Mouse (Mus musculus): ENCODE data around the gene Dqx1.

GRCm38 (mm10) chr6:83080210-83080609 lies 22.6 kb downstream of the Dqx1 start:
- TF ChIP-seq CTCF (IDR thresholded peaks at IDR 0.05; ENCODE audit: low read depth) (no peak), EP300 (IDR thresholded peaks at IDR 0.05; ENCODE audit: low read depth) (no peak)

Data from liver, embryonic 14.5 days (tissue).